Comparison of ENCODE assay signal across 31 mouse cellular contexts in genomic region chr15:80939401-80939800, GRCm38 (mm10).
"Had no signal": no experiment of that assay in that cellular context is flagged by ENCODE, and none has a peak within 500 bp of the region (broad histone marks: within the 10 kb centered on the region; RNA-seq: fewer than 3 reads in every experiment).

No protein-coding gene starts in this region.

- H3K4me2 ChIP-seq: heart, embryonic 11.5 days; heart, embryonic 12.5 days; heart, embryonic 13.5 days; heart, embryonic 15.5 days; hindbrain, embryonic 12.5 days; hindbrain, embryonic 13.5 days; hindbrain, embryonic 14.5 days; hindbrain, embryonic 15.5 days; intestine, embryonic 15.5 days; kidney, embryonic 15.5 days had no signal

- H3K27me3 ChIP-seq: heart, embryonic 12.5 days; heart, embryonic 13.5 days; heart, embryonic 15.5 days; hindbrain, embryonic 12.5 days; hindbrain, embryonic 13.5 days; hindbrain, embryonic 15.5 days; intestine, embryonic 15.5 days; kidney, embryonic 15.5 days had no signal

- H3K9me3 ChIP-seq: heart, embryonic 12.5 days; heart, embryonic 13.5 days; heart, embryonic 15.5 days; hindbrain, embryonic 10.5 days; hindbrain, embryonic 12.5 days; hindbrain, embryonic 13.5 days; hindbrain, embryonic 15.5 days; intestine, embryonic 15.5 days; kidney, embryonic 15.5 days had no signal

- H3K27ac ChIP-seq: heart, embryonic 13.5 days; heart, embryonic 15.5 days; hindbrain, embryonic 10.5 days; hindbrain, embryonic 12.5 days; hindbrain, embryonic 13.5 days; hindbrain, embryonic 14.5 days; hindbrain, embryonic 15.5 days; hindbrain, postnatal 0 days; intestine, embryonic 15.5 days; kidney, embryonic 15.5 days; kidney, postnatal 0 days; layer of hippocampus, adult 2 months; left cerebral cortex, adult 2 months had no signal

- DNase-seq: heart, postnatal 10 days; heart, postnatal 14 days; heart, postnatal 36 days; heart, postnatal 4 days; kidney, adult 11 months; kidney, adult 18-20 months; kidney, adult 2 months; kidney, adult 8-10 months; kidney, adult 9 months; kidney, postnatal 10 days; kidney, postnatal 14 days; kidney, postnatal 25 days; kidney, postnatal 36 days; kidney, postnatal 4 days; layer of hippocampus, adult 9-11 months; layer of hippocampus, postnatal 36 days had no signal

- H3K9ac ChIP-seq: heart, embryonic 12.5 days; heart, embryonic 13.5 days; heart, embryonic 15.5 days; hindbrain, embryonic 12.5 days; hindbrain, embryonic 13.5 days; hindbrain, embryonic 14.5 days; hindbrain, embryonic 15.5 days; intestine, embryonic 15.5 days; kidney, embryonic 15.5 days had no signal

- H3K36me3 ChIP-seq: heart, embryonic 15.5 days; intestine, embryonic 15.5 days had no signal

- H3K4me1 ChIP-seq: heart, embryonic 15.5 days; hindbrain, embryonic 12.5 days; hindbrain, embryonic 13.5 days; hindbrain, embryonic 15.5 days; intestine, embryonic 15.5 days; kidney, embryonic 15.5 days had no signal

- H3K4me3 ChIP-seq: heart, embryonic 12.5 days; heart, embryonic 13.5 days; heart, embryonic 15.5 days; hindbrain, embryonic 10.5 days; hindbrain, embryonic 12.5 days; hindbrain, embryonic 13.5 days; hindbrain, embryonic 15.5 days; intestine, embryonic 15.5 days; kidney, embryonic 15.5 days; layer of hippocampus, adult 2 months; left cerebral cortex, adult 2 months had no signal
